Mouse (Mus musculus): ENCODE results near the gene Fzd4.

Gene Fzd4

GRCm38 (mm10) chr7:89404081-89404733, at the start of gene Fzd4, which contains the start of gene Tmem135:
TSS of gene Fzd4 (plus strand) at chr7:89404355.
TSS of gene Tmem135 (minus strand) at chr7:89404222.
- peak; percentile 97 for DNase-seq

DNA sequence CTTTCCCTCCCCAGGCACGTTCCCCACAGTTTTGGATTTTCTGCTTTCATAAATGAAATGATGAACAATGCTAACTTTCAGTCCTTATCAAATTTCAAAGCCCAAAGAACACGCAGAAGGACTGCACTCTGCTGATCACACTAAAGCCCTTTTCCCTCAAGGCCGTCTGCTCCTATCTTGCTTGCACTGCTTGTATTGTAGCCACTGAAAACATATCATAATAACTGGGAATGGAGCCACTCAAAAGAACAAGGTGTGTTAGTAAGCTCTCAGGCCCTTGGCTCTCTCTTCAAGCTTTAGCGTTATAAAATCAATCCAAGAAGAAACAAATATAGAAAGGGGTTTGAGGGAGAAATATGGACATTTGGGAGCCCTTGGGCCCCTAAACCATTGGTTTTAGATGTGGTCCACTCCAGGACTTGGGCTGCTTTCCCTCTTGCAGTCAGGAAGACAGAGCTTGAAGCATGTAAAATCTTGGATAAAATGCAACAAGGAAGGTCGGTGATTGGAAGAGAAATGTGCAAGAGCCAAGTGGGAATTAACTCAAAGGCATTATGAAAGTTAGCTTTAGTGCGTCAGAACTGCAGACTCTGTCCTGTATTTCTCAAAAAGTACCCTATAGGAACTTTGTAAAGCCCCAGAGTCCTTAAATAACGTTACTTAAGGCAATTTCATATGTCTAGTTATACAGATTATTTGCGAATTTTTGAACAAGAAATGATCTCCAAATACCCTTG, 48.5 kb upstream of the Fzd4 start:
- no peak for DNase-seq

- no peak for DNase-seq
Observed at GRCm38 (mm10) chr7:89356307-89356706, 47.8 kb upstream of the Fzd4 start.

- no peak for DNase-seq
Observed at GRCm38 (mm10) chr7:89363975-89364374, 40.2 kb upstream of the Fzd4 start.

- no peak for DNase-seq
Observed at GRCm38 (mm10) chr7:89365135-89365880, 38.8 kb upstream of the Fzd4 start.

GRCm38 (mm10) chr7:89367643-89368042, 36.5 kb upstream of the Fzd4 start:
- DNase-seq, result no peak

DNA sequence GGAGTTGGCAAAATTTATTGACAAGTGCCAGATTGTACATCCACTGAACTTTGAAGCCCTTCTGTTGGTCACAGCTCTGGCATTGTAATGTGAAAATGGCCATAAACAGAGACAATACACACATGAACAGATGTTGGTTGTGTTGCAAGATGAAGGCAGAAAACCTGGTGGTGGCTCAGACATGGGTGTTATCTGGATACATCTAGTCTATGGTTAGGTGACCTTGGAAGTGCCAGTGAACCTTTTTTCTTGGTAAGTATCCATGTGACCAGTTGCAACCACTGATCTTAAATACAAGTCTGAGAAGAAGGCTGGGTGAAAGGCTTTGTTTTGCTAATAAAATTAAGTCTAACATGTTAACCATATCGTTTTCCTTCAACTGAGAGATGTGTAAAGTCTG, 34.1 kb upstream of the Fzd4 start:
- no peak for DNase-seq

GRCm38 (mm10) chr7:89370917-89371316, 33.2 kb upstream of the Fzd4 start:
- DNase-seq, result peak; percentile 37 to 58

- DNase-seq, result no peak
Observed at GRCm38 (mm10) chr7:89371623-89372295, 32.4 kb upstream of the Fzd4 start.

DNA sequence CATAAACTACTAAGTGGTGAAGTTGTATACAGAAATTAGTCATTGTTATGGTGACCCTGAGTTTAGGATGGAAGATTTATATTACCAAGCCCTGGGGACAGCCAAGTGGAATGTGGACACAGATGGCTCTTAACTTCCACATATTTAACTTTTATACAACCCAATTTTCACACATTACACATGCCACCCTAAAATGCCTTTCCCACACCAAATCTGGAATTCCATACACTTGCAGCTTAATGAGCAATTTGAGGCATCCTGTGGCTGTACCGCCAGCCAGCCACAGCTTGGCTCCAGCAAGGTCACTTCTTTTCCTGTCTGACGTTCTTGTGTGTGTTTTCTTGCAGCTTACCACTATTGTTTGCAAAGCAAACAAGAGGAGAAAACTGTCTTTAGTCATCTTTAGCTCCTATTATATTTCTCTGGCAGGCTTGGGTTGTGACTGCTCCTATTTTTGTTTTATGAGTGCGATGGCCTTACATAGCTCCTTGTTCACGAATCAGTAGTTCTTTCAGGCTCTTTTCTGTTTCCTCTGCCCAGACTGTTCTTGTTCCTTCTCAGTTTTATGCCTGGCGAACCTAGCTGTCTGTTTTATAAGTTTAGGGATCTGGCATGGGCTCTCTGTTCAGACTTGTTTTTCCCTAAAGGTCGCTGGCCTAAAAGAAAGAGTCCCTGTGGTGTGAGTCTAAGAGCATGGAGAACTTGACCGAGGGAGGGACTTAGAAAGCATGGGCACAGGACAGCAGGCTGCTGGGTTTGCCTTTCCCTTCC, 23.0 kb upstream of the Fzd4 start:
- no peak for DNase-seq

DNA sequence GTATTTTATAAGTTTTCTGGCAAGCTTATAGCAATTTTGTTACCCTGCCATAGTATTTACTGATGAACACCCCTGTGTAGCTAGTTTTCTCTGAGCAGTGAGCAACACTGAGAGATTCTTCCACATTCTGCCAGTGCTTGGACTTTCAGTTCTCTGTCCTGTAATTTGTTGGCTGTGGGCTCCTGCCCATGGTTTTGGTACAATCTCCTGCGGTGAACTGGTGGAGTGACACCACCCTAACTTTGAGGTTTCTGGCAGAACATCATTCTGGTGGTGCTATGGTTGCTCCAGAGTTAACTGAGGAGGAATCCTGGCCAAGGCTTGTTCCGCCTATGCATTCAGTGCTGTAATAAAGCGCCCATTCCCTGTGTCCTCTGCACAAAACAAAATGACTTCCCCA, 21.3 kb upstream of the Fzd4 start:
- DNase-seq, result no peak

- no peak for DNase-seq
Observed at GRCm38 (mm10) chr7:89388981-89389380, 15.2 kb upstream of the Fzd4 start.

DNA sequence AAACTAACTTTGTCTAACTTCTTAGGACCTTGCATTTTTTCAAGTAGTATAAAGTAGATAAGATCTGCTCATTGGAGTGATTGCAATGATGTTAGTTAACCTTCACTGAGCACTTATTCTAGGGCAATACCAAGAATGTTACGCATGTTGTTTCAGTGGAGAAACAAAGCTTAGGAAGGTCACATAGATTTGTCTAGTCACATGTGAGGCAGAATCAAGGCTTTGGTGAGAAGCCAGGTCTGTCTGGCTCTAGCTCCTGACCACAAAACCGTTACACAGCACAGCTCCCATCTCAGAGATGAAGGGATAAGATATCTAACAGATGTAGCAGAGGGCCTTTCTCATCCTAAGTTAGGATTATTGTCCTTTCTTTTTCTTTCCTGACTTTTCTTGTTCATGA, 13.5 kb upstream of the Fzd4 start:
- DNase-seq, result no peak

DNA sequence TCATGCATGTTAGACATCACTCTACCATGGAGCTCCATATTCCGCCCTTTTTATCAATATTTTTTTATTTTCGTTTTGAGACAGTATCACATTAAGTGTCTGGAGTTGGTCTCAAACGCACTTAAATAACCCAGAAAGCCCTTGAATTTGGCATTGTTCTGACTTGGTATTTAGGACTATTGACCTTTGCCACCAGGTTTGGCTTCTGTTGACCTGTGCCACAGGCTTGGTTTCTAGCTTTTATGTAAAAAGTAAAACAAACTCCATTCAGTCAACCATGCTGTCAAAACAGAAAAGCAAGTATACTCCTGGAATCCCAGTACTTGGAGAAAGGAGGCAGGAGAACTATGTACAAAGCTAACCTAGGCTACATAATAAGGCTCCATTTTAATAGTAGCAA, 12.9 kb upstream of the Fzd4 start:
- DNase-seq, result no peak

DNA sequence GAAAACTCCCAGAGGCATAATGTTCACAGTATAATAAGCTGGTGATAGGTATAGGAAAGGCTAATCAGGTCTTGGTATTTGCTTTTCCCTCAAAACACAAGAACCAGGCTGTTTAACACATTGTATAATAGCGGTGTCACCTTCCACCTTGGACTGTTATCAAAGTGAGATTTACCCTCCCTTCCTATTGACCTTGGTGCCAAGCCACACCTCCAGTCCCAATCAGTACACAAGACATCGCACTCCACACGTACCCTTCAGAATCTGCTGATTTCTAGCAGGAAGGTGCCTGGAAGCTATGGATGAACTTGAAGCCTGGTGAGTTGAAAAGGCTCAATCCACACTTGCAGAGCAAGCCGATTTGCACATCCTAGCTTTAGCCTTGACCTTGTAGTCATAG, 12.3 kb upstream of the Fzd4 start:
- DNase-seq, result no peak

DNA sequence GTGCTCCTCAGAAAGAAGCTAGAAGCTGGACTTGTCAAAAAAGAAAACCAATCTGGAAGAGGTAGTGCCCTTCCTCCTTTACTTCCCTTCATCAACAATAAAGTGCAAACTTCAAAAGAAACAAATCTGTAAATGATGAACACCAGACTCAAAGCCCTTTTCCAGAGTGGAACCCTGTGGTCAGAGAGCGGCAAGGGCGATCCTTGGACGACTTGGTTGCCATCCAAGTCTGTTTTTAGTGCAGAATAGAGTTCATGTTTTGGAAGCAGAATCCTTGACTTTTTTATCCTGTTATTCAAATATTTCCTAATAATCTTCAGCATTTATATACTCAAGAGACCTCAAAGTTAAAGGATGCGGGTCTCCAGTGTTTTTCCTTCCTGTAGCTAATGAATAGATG, 11.8 kb upstream of the Fzd4 start:
- peak in 1 of 2 experiments; percentile 56 for DNase-seq

DNA sequence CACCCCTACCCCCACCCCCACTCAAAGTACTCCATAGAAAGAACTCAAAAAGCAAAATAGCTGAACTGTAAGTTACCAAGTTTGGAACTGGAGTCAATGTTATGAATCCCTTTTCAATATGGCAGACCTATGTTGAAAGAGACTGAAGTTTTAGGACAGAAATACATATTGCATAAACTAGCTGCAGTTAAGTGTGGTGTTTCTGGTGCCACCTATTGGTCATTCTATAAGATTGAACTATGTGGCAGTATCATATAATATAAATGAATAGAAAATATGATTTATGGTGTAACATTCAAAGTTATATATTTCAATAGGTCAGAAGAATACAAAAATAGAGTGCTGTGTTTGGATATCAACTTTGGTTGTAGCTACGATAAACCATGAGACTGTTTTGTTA, 11.3 kb upstream of the Fzd4 start:
- DNase-seq, result no peak

- DNase-seq, result no peak
Observed at GRCm38 (mm10) chr7:89395399-89395798, 8.8 kb upstream of the Fzd4 start.

DNA sequence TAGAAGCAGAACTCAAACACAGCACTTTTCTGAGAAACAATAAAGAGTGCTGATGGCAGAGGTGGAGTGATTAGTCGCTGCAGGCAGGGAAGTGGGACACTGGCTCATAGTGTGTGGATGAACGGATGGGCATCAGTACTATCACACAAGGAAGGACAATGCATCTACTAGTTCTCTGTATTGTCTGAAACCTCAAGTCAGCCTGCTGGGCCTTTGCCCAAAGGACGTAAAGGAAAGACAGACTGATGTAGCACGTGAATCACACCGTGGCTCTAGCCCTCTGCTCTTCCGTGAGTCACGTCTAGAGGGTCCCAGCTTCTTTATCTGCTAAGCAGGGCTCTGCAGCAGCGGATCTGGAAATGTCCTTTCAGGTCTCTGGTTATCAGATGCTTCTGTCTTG, 7.8 kb upstream of the Fzd4 start:
- DNase-seq, result no peak

DNA sequence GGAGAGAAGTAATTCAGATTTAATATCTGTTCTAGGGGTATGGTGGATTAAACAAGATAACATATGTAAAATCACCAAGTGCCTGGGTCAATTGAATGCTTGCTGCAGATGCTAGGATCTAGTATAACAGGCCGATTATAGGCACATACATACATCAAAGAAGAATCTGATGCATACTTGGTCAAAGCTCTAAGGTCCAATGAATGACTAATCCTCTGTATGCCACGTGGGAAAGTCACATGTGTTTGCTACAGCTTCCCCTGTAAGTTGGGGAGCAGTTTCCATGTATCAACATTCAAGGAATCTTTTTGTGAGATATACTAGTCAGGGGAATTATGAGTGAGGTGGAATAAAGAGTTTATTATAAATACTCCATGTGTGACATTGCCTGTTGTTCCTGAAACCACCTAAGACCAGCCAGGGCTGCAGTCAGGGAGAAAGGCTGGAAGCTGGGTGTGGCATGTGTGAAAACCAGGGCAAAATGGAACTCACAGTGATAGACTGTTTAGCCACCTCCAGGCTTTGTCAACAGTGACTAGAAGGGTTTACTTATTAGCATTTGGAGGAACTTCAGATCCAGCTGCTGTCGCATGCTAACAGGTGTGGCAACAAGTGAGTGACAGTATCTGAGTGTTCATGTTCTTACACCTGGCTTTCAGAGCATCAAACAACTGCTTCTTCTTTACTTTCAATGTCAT, 6.2 kb upstream of the Fzd4 start:
- no peak for DNase-seq

GRCm38 (mm10) chr7:89400721-89401120, 3.4 kb upstream of the Fzd4 start:
- no peak for DNase-seq
